Mouse (Mus musculus) brain, embryonic 14.5 days (tissue): ENCODE measurements around the gene Cbx2. TPM values are rescaled to one million over a fixed set of nuclear protein-coding genes. Genes with fewer than 3 reads are reported as not detected.

ENCODE experiments used
- DNase-seq: peaks from one replicate; pipeline ENCODE4 v3.0.0-alpha.2; 2011; ENCODE audit warnings: low read depth
- CTCF ChIP-seq: fragments of 200-500 bp; IDR thresholded peaks from 2 replicates; pipeline ENCODE4 v1.5.1; 2012; ENCODE audit warnings: inconsistent platforms, mild to moderate bottlenecking, moderate library complexity, borderline replicate concordance; ENCODE audit not compliant: insufficient read depth, insufficient read length; ENCODE audit errors: extremely low read depth
- POLR2A ChIP-seq: fragments of 200-500 bp; IDR thresholded peaks from 2 replicates; pipeline ENCODE4 v1.6.1; 2012; ENCODE audit warnings: mild to moderate bottlenecking, inconsistent platforms, borderline replicate concordance; ENCODE audit not compliant: poor library complexity, insufficient read depth, insufficient read length, severe bottlenecking; ENCODE audit errors: extremely low read depth
- polyA plus RNA-seq: library from polyadenylated mRNA; depleted of rRNA; stranded (reverse); fragments of >200 nt; gene quantifications from 2 replicates; pipeline ENCODE4 v1.2.3, GENCODE M21; 2012

The Cbx2 gene
- polyA plus RNA-seq, 1 experiment = 30.0 TPM

- TF ChIP-seq CTCF = no peak
- TF ChIP-seq POLR2A = no peak
- DNase-seq = no peak
These were observed 1.6 kb upstream of the Cbx2 start for GRCm38 (mm10) chr11:119021180-119021579.

- DNase-seq = peak; percentile 31
- no peak for TF ChIP-seq POLR2A
- peak; percentile 60 for TF ChIP-seq CTCF
These were observed 481 bp upstream of the Cbx2 start for GRCm38 (mm10) chr11:119022068-119022894.

- no peak for TF ChIP-seq POLR2A
- TF ChIP-seq CTCF = no peak
- peak; percentile 77 for DNase-seq
These were observed 836 bp downstream of the Cbx2 start for GRCm38 (mm10) chr11:119023616-119023980.

GRCm38 (mm10) chr11:119024260-119024659, 1.5 kb downstream of the Cbx2 start:
- no peak for DNase-seq

GRCm38 (mm10) chr11:119026203-119026602, 3.4 kb downstream of the Cbx2 start:
- TF ChIP-seq CTCF (no peak), POLR2A (no peak)

More at GRCm38 (mm10) chr11:119024260-119024659, 1.5 kb downstream of the Cbx2 start:
- TF ChIP-seq POLR2A (no peak), CTCF (no peak)

GRCm38 (mm10) chr11:119033874-119034558, 11.3 kb downstream of the Cbx2 start:
- TF ChIP-seq CTCF = peak; percentile 94
- TF ChIP-seq POLR2A = no peak
- peak; percentile 90 for DNase-seq

More at GRCm38 (mm10) chr11:119026203-119026602, 3.4 kb downstream of the Cbx2 start:
- DNase-seq = peak; percentile 78

GRCm38 (mm10) chr11:119034635-119035034, 11.9 kb downstream of the Cbx2 start:
- no peak for DNase-seq
- TF ChIP-seq CTCF (no peak), POLR2A (no peak)

GRCm38 (mm10) chr11:119035094-119035685, 12.4 kb downstream of the Cbx2 start:
- TF ChIP-seq CTCF = no peak
- no peak for TF ChIP-seq POLR2A
- DNase-seq = no peak

GRCm38 (mm10) chr11:119035686-119036165, 13.0 kb downstream of the Cbx2 start:
- TF ChIP-seq CTCF (no peak), POLR2A (no peak)
- DNase-seq = peak; percentile 64

GRCm38 (mm10) chr11:119036447-119036846, 13.7 kb downstream of the Cbx2 start:
- no peak for DNase-seq
- no peak for TF ChIP-seq POLR2A
- TF ChIP-seq CTCF = no peak
